ENCODE assay signal across 18 mouse cellular contexts in genomic region chr13:51369354-51369753, GRCm38 (mm10). TPM values are rescaled to one million over a fixed set of nuclear protein-coding genes. Genes with fewer than 3 reads are reported as not detected.
"Had no signal": no experiment of that assay in that cellular context is flagged by ENCODE, and none has a peak within 500 bp of the region (broad histone marks: within the 10 kb centered on the region; RNA-seq: fewer than 3 reads in every experiment).

No protein-coding gene starts in this region.

- DNase-seq: left cerebral cortex, postnatal 4 days; liver; liver, embryonic 13.5 days; liver, postnatal 0 days; lung, adult 18-20 months; lung, adult 2 months; lung, embryonic 14.5 days; lung, postnatal 10 days; lung, postnatal 14 days; lung, postnatal 36 days; lung, postnatal 4 days; midbrain, embryonic 14.5 days had no signal

- ATAC-seq: liver, embryonic 12.5 days; liver, postnatal 0 days; lung, postnatal 0 days; midbrain, embryonic 13.5 days; midbrain, embryonic 15.5 days; midbrain, embryonic 16.5 days had no signal

RNA-seq across cellular contexts. Expression of gene S1pr3, which starts 39.1 kb away (rescaled TPM):
- total RNA-seq: monocyte, adult 5-6 weeks had no signal
